Mouse (Mus musculus): ENCODE measurements around the gene Fgd4.
"Not testable (repeated sequence)": the region's sequence is repeated elsewhere in the genome, so short reads cannot be mapped to it uniquely, and the experiment has no call there.

The Fgd4 gene

DNA sequence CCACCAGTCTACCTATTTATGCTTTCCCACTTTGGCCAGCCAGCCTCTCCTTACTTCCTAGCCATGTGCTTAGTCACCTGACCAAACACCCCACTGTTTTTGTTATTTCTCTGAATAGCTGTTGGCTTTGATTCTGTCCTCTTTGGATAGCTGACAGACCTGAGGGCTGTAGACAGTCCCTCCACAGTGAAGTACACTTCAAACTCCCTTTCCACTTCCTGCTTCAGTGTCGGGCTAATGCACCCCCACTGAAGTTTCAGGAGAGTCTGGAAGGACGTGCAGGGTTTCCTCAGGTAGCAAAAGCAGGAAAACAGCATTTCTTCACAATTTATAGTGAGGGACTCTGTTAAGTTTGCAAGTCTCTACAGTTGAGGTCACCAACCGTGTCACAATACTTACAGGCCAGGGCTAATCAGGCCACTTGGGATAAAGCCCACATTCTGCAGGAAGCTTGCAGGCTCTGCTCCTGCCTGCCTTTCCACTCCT is 57.4 kb downstream of the Fgd4 start:
- DNase-seq (ENCODE audit: low spot score in 2 of 2): no peak

DNA sequence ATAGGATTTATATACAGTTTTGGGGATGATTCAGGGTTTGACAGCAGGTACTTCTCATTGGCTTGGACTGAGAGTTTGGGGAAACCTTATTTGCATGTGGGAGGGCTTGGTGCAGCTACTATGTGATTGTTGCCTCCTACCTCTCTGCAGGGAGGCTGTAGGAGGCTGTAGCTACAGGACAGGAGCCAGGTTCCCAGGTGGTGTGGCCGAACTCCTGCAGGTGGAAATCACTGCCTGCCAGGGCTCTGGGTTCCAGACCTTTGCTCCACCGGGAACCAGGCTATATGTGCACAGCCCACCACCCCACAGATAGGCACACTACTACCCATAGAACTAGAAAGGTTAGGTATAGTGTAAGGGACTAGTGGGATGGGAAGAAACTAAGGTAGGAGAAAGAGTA is 61.0 kb downstream of the Fgd4 start:
- not testable (repeated sequence) for DNase-seq (ENCODE audit: low spot score in 2 of 2)

- no peak for DNase-seq (ENCODE audit: low spot score in 2 of 2)
Observed at GRCm38 (mm10) chr16:16535232-16535631, 65.1 kb downstream of the Fgd4 start.

GRCm38 (mm10) chr16:16528014-16528413 is 72.3 kb downstream of the Fgd4 start:
- DNase-seq (ENCODE audit: low spot score in 2 of 2): no peak

- peak in 1 of 2 experiments; percentile 37 for DNase-seq (ENCODE audit: low spot score in 2 of 2)
Observed at GRCm38 (mm10) chr16:16527267-16527666, 73.1 kb downstream of the Fgd4 start.

DNA sequence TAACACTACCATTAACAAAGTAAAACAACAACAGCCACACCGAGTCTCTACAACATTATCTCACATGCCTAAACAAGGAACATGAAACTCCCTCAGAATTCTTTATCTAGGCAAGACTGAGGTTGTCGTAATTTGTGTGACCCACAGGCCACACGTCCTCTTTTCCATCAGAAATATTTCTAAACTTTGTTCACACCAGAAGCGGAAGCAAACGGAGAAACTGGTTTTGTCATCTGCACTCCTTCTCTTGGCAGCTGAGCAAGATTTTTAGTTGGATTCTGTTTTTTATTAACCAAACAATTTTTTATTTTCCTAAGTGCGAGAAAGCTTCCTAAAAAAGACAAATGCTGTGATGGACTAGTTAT is 73.6 kb downstream of the Fgd4 start:
- DNase-seq (ENCODE audit: low spot score in 2 of 2): no peak

GRCm38 (mm10) chr16:16526097-16526740 is 74.1 kb downstream of the Fgd4 start:
- no peak for DNase-seq (ENCODE audit: low spot score in 2 of 2)

- no peak for DNase-seq (ENCODE audit: low spot score in 2 of 2)
Observed at GRCm38 (mm10) chr16:16525266-16525904, 75.0 kb downstream of the Fgd4 start.

GRCm38 (mm10) chr16:16523632-16524031 is 76.7 kb downstream of the Fgd4 start:
- DNase-seq (ENCODE audit: low spot score in 2 of 2): no peak

DNA sequence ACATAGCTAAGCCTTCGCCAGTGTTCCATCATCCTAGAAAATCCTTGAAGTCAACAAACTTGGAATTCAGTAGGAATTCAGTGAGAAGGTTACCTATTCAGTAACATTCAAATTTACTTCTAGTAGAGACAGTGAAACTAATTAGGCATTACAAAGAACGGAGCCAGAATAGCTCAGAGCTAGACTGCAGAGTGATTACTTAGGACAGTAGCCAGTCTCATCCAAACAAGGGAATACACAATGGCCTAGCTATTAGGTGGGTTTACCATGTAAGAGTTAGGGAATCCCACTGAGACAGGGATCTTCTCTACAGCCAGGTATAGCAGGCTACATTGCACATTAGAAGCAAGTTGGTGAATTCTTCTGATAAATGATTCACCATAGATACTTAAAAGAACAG is 77.5 kb downstream of the Fgd4 start:
- not testable (repeated sequence) for DNase-seq (ENCODE audit: low spot score in 2 of 2)

- DNase-seq (ENCODE audit: low spot score in 2 of 2): no peak
Observed at GRCm38 (mm10) chr16:16501491-16501890, 98.9 kb downstream of the Fgd4 start.

DNA sequence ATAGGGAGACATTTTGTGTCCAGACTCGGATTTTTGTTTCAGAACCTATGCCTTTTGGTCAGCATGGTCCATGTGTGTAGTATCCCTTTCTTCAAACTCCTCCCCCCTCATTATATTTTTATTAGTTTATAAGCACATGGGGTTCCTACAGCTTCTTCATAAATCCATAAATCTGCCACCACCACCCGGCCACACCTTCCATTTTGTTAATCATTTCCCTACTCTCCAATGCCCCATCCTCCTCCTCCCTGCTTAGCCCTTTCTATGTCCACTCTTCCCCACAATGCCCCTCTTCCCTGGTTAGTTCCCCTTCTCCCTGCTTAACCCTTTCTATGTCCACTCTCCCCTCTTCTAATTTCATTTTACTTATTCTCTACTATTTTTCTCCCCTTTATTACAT is 99.4 kb downstream of the Fgd4 start:
- no peak for DNase-seq (ENCODE audit: low spot score in 2 of 2)

DNA sequence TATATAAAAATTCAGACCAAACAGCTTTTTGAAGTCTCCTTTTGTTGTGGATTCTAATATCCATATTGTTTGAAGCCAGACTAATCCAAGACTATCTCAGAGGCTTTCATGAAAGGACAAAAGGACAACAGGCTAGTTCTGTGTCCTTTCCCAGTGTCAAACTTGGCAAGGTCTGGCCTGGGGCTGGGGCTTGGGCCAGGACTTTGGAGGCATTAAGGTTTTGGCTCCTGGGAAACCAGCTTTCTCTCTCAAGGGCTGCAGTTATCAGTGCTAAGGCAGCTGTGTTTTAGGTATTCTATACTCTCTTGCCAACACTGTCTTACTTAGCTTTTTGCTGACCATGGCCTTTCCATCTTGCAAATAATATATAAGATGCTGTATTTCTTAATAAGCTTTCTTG is 101.6 kb downstream of the Fgd4 start:
- DNase-seq (ENCODE audit: low spot score in 2 of 2): peak in 1 of 2 experiments; percentile 1

- no peak for DNase-seq (ENCODE audit: low spot score in 2 of 2)
Observed at GRCm38 (mm10) chr16:16485523-16486043, 114.8 kb downstream of the Fgd4 start.

DNA sequence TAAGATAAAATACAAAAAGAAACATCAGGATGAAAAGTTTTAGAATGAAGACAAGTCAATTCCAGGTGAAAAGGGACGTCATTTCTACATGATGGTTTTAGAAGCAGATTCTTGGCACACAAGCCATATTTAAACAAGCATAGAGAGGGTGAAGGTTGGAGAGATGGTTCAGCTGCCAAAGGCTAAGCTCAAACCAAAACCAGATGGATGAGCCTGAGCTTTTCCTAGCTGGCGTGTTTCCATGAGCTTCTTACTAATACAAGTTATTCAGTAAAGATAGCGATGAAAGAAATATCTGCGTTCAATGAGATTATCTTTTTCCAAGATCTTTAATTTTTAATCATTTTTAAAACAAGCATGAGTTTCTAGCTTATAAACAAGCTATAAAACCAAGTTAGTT is 115.7 kb downstream of the Fgd4 start:
- DNase-seq (ENCODE audit: low spot score in 2 of 2): no peak

DNA sequence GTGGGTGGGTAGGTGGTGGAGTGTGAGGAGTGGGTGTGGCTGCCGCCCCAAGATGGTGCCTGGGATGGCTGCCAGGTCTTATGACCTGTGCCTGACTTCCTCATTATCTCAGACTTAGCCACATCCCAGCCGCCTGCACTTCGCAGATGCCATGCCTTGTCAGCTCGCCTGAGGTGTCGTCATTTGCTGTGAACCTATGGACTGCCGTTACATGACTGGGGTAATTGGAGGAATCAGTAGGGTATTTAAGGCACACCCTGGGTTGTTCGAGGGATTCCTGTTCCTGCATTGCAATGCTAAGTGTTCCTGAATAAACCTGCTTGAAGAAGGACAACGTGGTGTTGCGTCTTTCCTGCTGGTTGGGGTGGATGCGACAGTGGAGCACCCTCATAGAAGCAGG is 126.9 kb downstream of the Fgd4 start:
- DNase-seq (ENCODE audit: low spot score in 2 of 2): not testable (repeated sequence)

GRCm38 (mm10) chr16:16450021-16450420 is 150.3 kb downstream of the Fgd4 start:
- DNase-seq (ENCODE audit: low spot score in 2 of 2): no peak

- DNase-seq (ENCODE audit: low spot score in 2 of 2): no peak
Observed at GRCm38 (mm10) chr16:16438436-16438835, 161.9 kb downstream of the Fgd4 start.

DNA sequence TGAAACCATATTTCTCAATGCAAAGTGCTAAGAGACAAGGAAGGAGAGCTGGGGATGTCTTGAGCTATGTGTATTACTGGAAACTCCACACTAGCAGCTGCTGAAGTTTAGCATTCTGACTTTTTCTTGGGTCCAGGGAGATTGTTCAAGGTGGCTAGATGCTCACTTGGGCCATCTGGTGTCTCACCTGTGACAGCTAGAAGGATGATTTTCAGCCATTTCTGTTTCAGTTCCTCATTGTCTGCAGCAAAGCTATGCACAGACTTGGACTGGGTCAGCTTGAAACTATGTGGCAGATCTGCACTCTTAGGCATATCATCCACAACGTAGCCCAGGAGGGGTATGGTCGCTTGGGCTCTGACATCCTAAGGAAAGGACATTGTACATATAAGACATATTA is 177.9 kb downstream of the Fgd4 start:
- no peak for DNase-seq (ENCODE audit: low spot score in 2 of 2)

- not testable (repeated sequence) for DNase-seq (ENCODE audit: low spot score in 2 of 2)
Observed at GRCm38 (mm10) chr16:16367217-16367616, 233.1 kb downstream of the Fgd4 start.

Data from urinary bladder, adult 18-20 months (tissue).